Mouse (Mus musculus) limb, embryonic 14.5 days (tissue): ENCODE results near the gene Tpmt. TPM values are rescaled to one million over a fixed set of nuclear protein-coding genes. Genes with fewer than 3 reads are reported as not detected.
A peak's percentile ranks its signal among the peaks of the same experiment; 100 is the strongest.

Source experiments
- ATAC-seq: fragments of 200-750 bp; cut with Nextera tagmentation; 2 replicates; pipeline ENCODE4 v1.8.0; 2017; ENCODE audit warnings: low read depth, moderate number of reproducible peaks, moderate TSS enrichment; ENCODE audit not compliant: low FRiP score
- DNase-seq: peaks from one replicate; pipeline ENCODE4 v3.0.0-alpha.2; 2015; ENCODE audit warnings: low spot score
- H3K27ac ChIP-seq: fragments of 300-500 bp; sonication (generic); replicated peaks from 2 replicates; pipeline ENCODE4 v1.5.1; 2014; ENCODE audit warnings: low read depth, mild to moderate bottlenecking, low read length, moderate library complexity, mixed read lengths
- H3K27me3 ChIP-seq: fragments of 300-500 bp; sonication (generic); 2 replicates; pipeline ENCODE4 v1.6.1; 2014; ENCODE audit warnings: low read length, mixed read lengths; ENCODE audit not compliant: control insufficient read depth, insufficient read depth
- H3K36me3 ChIP-seq: fragments of 300-500 bp; sonication (generic); 2 replicates; pipeline ENCODE4 v1.6.1; 2014; ENCODE audit warnings: mild to moderate bottlenecking, low read length, moderate library complexity, mixed read lengths; ENCODE audit not compliant: control insufficient read depth, insufficient read depth
- H3K4me1 ChIP-seq: fragments of 300-500 bp; sonication (generic); 2 replicates; pipeline ENCODE4 v1.6.1; 2014; ENCODE audit warnings: antibody characterized with exemption, low read length, mixed read lengths; ENCODE audit not compliant: control insufficient read depth, insufficient read depth
- H3K4me2 ChIP-seq: fragments of 300-500 bp; sonication (generic); replicated peaks from 2 replicates; pipeline ENCODE4 v1.6.1; 2014; ENCODE audit warnings: low read depth, mild to moderate bottlenecking, low read length, moderate library complexity; ENCODE audit not compliant: severe bottlenecking
- H3K4me3 ChIP-seq: fragments of 300-500 bp; sonication (generic); replicated peaks from 2 replicates; pipeline ENCODE4 v1.5.1; 2014; ENCODE audit warnings: low read length
- H3K9ac ChIP-seq: fragments of 300-500 bp; sonication (generic); 2 replicates; pipeline ENCODE4 v1.6.1; 2014; ENCODE audit warnings: mild to moderate bottlenecking, low read depth, low read length, moderate library complexity; ENCODE audit not compliant: severe bottlenecking
- H3K9me3 ChIP-seq: fragments of 300-500 bp; sonication (generic); 2 replicates; pipeline ENCODE4 v1.6.1; 2016; ENCODE audit warnings: low read length; ENCODE audit not compliant: control insufficient read depth
- POLR2A ChIP-seq: fragments of 200-500 bp; IDR thresholded peaks from 2 replicates; pipeline ENCODE4 v1.8.0; 2012; ENCODE audit warnings: inconsistent platforms, mild to moderate bottlenecking, moderate library complexity, borderline replicate concordance; ENCODE audit not compliant: insufficient read depth, insufficient read length; ENCODE audit errors: extremely low read depth
- WGBS: fragments of 180-500 bp; shearing (Covaris S2); extraction: QIAGEN DNeasy Blood & Tissue Kit; methylation state at CpG from one replicate; pipeline ENCODE4 v1.1.7; 2014; 5-methylcytosine and 5-hydroxymethylcytosine counted together
- polyA plus RNA-seq, 2 experiments: library from polyadenylated mRNA; depleted of rRNA in 1 of 2; stranded (reverse) in 1 of 2; unstranded in 1 of 2; fragments of >200 nt; fragmentation: Nextera tagmentation in 1 of 2; extraction: Ambion mirVana in 1 of 2; gene quantifications; 2 replicates each; pipeline versions ENCODE4 v1.2.1 to v1.2.3; 2012 to 2014

Gene Tpmt
- polyA plus RNA-seq (2012; rRNA removed) (9.0 and 13.0 TPM in 2 replicates), polyA plus RNA-seq (2014; fragmentation: Nextera tagmentation; extraction: Ambion mirVana) (17.3 and 23.0 TPM in 2 replicates)

GRCm38 (mm10) chr13:47044617-47044947 is at the start of gene Tpmt:
Gene Tpmt, minus strand, starts transcription at chr13:47044737.
- no peaks in the 10 kb centered on the region for H3K9me3 ChIP-seq
- no peaks in the 10 kb centered on the region for H3K27me3 ChIP-seq
- DNase-seq (peak; percentile 40), ATAC-seq (no peak)
- H3K4me1 ChIP-seq, result peaks cover 10% of the 10 kb centered on the region; the same call in 1 of the 2 replicates
- H3K27ac ChIP-seq, result 0 out of 2 replicates have a peak within 1 kb of the TSS, but pooled peaks have one; percentile 48
- H3K4me3 ChIP-seq, result peak within 1 kb of the TSS; percentile 63
- H3K36me3 ChIP-seq, result peaks cover 10% of the 10 kb centered on the region
- WGBS, result 11% methylated on average over 6 of the region's 10 CpGs
- TF ChIP-seq POLR2A, result no peak
- H3K9ac ChIP-seq, result peak within 1 kb of the TSS; percentile 65
- H3K4me2 ChIP-seq, result peak within 1 kb of the TSS; percentile 97

GRCm38 (mm10) chr13:47093791-47094190 is 49.3 kb upstream of the Tpmt start:
- no peak for TF ChIP-seq POLR2A
- H3K4me1 ChIP-seq, result peaks cover 4% of the 10 kb centered on the region; the same call in 1 of the 2 replicates
- ATAC-seq (no peak), DNase-seq (no peak)
- H3K9ac ChIP-seq, result no peak overlapping the region
- H3K27me3 ChIP-seq, result no peaks in the 10 kb centered on the region
- WGBS, result 95% methylated on average over 2 of the region's 2 CpGs
- no peaks in the 10 kb centered on the region for H3K9me3 ChIP-seq
- H3K4me3 ChIP-seq, result no peak overlapping the region
- H3K36me3 ChIP-seq, result peaks cover 73% of the 10 kb centered on the region
- no peak overlapping the region for H3K4me2 ChIP-seq
- H3K27ac ChIP-seq, result no peak overlapping the region

DNA sequence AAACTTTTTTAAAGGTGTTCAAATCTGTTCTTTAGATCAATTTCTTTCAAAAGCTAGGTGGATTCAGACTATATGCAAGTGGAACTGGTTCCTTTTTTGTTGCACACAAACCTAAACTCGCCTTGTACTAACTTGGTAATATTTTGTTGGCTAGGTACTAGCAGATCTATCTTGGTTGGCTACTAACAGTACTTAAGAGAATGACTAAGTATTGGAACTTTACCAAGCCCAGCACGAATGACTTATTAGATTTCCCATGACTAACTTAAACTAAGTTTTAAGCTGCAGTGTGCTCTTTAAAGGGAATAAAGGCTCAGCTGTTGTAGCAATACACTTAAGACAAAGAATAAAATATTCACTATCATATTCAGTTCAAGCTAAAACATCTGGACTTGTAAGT is 44.7 kb upstream of the Tpmt start:
- Histone ChIP-seq H3K9ac (no peak overlapping the region), H3K9me3 (no peaks in the 10 kb centered on the region), H3K27me3 (no peaks in the 10 kb centered on the region), H3K4me2 (no peak overlapping the region), H3K27ac (no peak overlapping the region), H3K4me3 (no peak overlapping the region), H3K36me3 (peaks cover 72% of the 10 kb centered on the region), H3K4me1 (peaks cover 4% of the 10 kb centered on the region; the same call in 1 of the 2 replicates)
- WGBS, result 66% methylated on average over 2 of the region's 2 CpGs
- TF ChIP-seq POLR2A, result no peak
- ATAC-seq (no peak), DNase-seq (no peak)

GRCm38 (mm10) chr13:47088433-47088832 is 43.9 kb upstream of the Tpmt start:
- TF ChIP-seq POLR2A, result no peak
- no peaks in the 10 kb centered on the region for H3K27me3 ChIP-seq
- H3K4me1 ChIP-seq, result peaks cover 4% of the 10 kb centered on the region; the same call in 1 of the 2 replicates
- H3K9ac ChIP-seq, result no peak overlapping the region
- H3K27ac ChIP-seq, result no peak overlapping the region
- H3K4me3 ChIP-seq, result no peak overlapping the region
- peaks cover 63% of the 10 kb centered on the region for H3K36me3 ChIP-seq
- WGBS, result 96% methylated on average over 1 of the region's 1 CpGs
- H3K4me2 ChIP-seq, result no peak overlapping the region
- no peaks in the 10 kb centered on the region for H3K9me3 ChIP-seq
- DNase-seq (no peak), ATAC-seq (no peak)

GRCm38 (mm10) chr13:47080905-47081505 is 36.5 kb upstream of the Tpmt start:
- no peak overlapping the region for H3K4me3 ChIP-seq
- H3K36me3 ChIP-seq, result peaks cover 46% of the 10 kb centered on the region
- no peak for ATAC-seq
- H3K4me1 ChIP-seq, result no peaks in the 10 kb centered on the region
- no peak overlapping the region for H3K4me2 ChIP-seq
- no peak overlapping the region for H3K9ac ChIP-seq
- H3K9me3 ChIP-seq, result 0 out of 2 replicates have a peak, but pooled peaks cover 3% of the 10 kb centered on the region
- no peak overlapping the region for H3K27ac ChIP-seq
- 86% methylated on average over 4 of the region's 4 CpGs for WGBS
- TF ChIP-seq POLR2A, result no peak
- no peaks in the 10 kb centered on the region for H3K27me3 ChIP-seq
- no peak for DNase-seq

DNA sequence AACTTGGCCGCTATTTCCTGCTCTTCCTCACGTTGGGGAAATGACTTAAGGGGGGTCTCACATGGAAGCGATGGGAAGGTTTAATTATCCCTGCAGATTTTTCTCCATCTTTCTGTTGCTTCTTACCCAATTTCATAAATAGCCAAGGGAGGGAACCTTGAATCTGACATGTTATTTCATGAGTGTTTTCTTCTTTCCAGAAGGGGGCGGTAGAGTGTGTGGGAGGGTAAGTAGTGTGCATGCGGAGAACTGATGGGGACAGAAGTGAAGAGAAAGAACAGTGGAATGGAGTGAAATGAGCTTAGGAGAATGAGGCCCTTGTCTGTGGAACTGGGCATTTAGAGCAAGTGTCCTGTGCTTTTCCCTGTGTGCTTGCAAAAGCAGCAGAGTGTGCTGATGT is 34.3 kb upstream of the Tpmt start:
- no peak for ATAC-seq
- H3K27me3 ChIP-seq, result no peaks in the 10 kb centered on the region
- no peak overlapping the region for H3K4me2 ChIP-seq
- peaks cover 38% of the 10 kb centered on the region for H3K36me3 ChIP-seq
- no peak overlapping the region for H3K27ac ChIP-seq
- H3K9ac ChIP-seq, result no peak overlapping the region
- no peaks in the 10 kb centered on the region for H3K4me1 ChIP-seq
- H3K9me3 ChIP-seq, result 0 out of 2 replicates have a peak, but pooled peaks cover 3% of the 10 kb centered on the region
- no peak for DNase-seq
- WGBS, result 76% methylated on average over 5 of the region's 5 CpGs
- TF ChIP-seq POLR2A, result no peak
- H3K4me3 ChIP-seq, result no peak overlapping the region
